Mouse (Mus musculus): ENCODE results near the gene Sfxn1. TPM values are rescaled to one million over a fixed set of nuclear protein-coding genes. Genes with fewer than 3 reads are reported as not detected.
A peak's percentile ranks its signal among the peaks of the same experiment; 100 is the strongest.

Sfxn1 gene
- total RNA-seq, 2 experiments from 2014 or later: 48.7 to 49.1 TPM

- DNase-seq (ENCODE audit: low spot score in 2 of 2): no peak
- Histone ChIP-seq H3K27ac (no peak overlapping the region), H3K4me3 (no peak overlapping the region)
- TF ChIP-seq CTCF (conservative IDR thresholded peaks at IDR 0.05): no peak
Measured at GRCm38 (mm10) chr13:54082946-54083345, 11.3 kb downstream of the Sfxn1 start.

- DNase-seq (ENCODE audit: low spot score in 2 of 2): no peak
- no peak for TF ChIP-seq CTCF (conservative IDR thresholded peaks at IDR 0.05)
- H3K27ac ChIP-seq: no peak overlapping the region
- no peak overlapping the region for H3K4me3 ChIP-seq
Measured at GRCm38 (mm10) chr13:54084178-54084577, 12.5 kb downstream of the Sfxn1 start.

DNA sequence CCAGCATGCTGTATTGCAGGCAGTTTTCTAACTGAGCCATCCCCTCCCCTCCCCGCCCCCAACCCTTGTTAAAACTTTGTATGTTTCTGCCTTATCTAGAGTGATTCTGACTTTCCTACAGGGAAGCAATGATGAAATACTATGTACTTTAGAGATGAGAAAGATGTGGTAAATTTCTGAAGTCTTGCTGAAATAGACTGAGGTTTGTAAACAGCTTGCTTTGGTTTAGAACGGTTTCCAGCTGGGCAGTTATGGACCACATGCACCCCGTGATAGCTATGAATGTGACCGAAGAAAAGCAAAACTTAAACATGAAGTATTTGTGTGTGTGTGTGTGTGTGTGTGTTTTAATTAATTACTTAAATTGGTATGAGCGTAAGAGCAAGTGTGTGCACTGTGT, 13.2 kb downstream of the Sfxn1 start:
- Histone ChIP-seq H3K27ac (no peak overlapping the region), H3K4me3 (no peak overlapping the region)
- no peak for DNase-seq (ENCODE audit: low spot score in 2 of 2)
- TF ChIP-seq CTCF (conservative IDR thresholded peaks at IDR 0.05): no peak

- no peak for TF ChIP-seq CTCF (conservative IDR thresholded peaks at IDR 0.05)
- no peak for DNase-seq (ENCODE audit: low spot score in 2 of 2)
- no peak overlapping the region for H3K4me3 ChIP-seq
- no peak overlapping the region for H3K27ac ChIP-seq
Measured at GRCm38 (mm10) chr13:54085266-54085665, 13.6 kb downstream of the Sfxn1 start.

GRCm38 (mm10) chr13:54091719-54092118, 20.1 kb downstream of the Sfxn1 start:
- no peak for DNase-seq (ENCODE audit: low spot score in 2 of 2)
- H3K27ac ChIP-seq: no peak overlapping the region

GRCm38 (mm10) chr13:54094349-54094748, 22.7 kb downstream of the Sfxn1 start:
- DNase-seq (ENCODE audit: low spot score in 2 of 2): no peak
- no peak overlapping the region for H3K27ac ChIP-seq
- no peak overlapping the region for H3K4me3 ChIP-seq
- no peak for TF ChIP-seq CTCF (conservative IDR thresholded peaks at IDR 0.05)

More at GRCm38 (mm10) chr13:54091719-54092118, 20.1 kb downstream of the Sfxn1 start:
- H3K4me3 ChIP-seq: no peak overlapping the region
- peak; percentile 61 for TF ChIP-seq CTCF (conservative IDR thresholded peaks at IDR 0.05)

- no peak for DNase-seq (ENCODE audit: low spot score in 2 of 2)
- Histone ChIP-seq H3K27ac (peak overlapping the region; percentile 32; the same call in 1 of the 2 replicates), H3K4me3 (no peak overlapping the region)
- no peak for TF ChIP-seq CTCF (conservative IDR thresholded peaks at IDR 0.05)
Measured at GRCm38 (mm10) chr13:54094963-54095362, 23.3 kb downstream of the Sfxn1 start.

DNA sequence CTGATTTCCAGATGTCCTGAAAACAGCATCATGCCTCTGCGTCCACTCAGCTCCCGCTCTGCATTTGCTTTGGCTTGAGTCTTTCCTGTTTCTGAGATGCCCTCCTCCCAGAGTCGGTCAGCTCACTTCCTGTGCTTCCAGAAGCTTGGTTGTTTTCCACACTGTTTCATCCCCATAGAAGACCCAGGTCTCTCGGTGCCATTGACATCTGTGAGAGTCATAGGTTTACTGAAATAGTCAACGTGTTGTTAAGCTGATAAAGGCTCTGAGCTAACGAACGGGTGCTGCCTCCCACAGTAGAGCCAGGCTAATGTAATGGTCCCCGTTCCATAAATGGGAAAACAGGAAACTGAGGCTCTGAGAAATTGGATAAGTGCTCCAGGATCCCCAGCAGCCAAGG, 24.1 kb downstream of the Sfxn1 start:
- no peak for DNase-seq (ENCODE audit: low spot score in 2 of 2)
- TF ChIP-seq CTCF (conservative IDR thresholded peaks at IDR 0.05): no peak
- Histone ChIP-seq H3K27ac (peak overlapping the region; percentile 32; the same call in 1 of the 2 replicates), H3K4me3 (no peak overlapping the region)

DNA sequence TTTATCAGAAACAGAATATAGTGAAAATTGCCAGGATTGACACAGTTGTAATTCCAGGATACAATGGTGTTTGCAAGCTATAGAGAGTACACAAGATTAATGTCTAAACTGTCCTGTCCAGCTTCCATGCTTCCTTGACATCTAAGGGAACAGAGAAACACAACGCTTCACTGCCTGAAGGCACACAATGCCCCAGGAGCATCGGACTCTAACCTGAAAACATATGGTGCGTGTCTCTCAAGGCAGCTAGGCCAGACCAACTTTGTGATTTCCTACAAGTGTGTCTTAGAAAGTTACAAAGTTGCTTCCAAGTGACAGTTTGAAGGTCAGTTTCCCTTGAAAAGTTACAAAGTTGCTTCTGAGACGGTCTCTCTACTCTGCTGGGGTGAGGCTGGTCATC, 25.6 kb downstream of the Sfxn1 start:
- Histone ChIP-seq H3K4me3 (no peak overlapping the region), H3K27ac (no peak overlapping the region)
- TF ChIP-seq CTCF (conservative IDR thresholded peaks at IDR 0.05): no peak
- no peak for DNase-seq (ENCODE audit: low spot score in 2 of 2)

DNA sequence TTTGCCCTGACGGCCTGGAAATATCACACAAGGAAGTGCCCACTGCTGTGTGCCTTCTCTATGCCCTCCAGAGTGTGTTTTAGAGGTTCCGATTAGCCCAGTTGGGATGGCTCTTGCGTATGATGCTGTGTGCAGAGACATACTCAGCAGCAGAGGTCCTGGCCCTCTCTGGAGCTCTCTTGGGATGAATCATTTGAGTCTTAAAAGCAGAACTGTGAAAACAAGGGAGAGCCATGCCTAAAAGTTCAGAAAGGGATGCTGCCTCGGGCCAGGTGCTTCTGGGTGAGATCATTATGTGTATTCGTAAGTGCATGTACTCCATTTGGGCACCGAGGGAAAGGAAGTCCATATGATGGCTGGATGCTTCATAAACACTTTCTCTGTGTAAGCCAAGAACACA, 26.1 kb downstream of the Sfxn1 start:
- H3K4me3 ChIP-seq: no peak overlapping the region
- DNase-seq (ENCODE audit: low spot score in 2 of 2): no peak
- no peak overlapping the region for H3K27ac ChIP-seq
- no peak for TF ChIP-seq CTCF (conservative IDR thresholded peaks at IDR 0.05)

- DNase-seq (ENCODE audit: low spot score in 2 of 2): peak; percentile 54 to 87
- H3K4me3 ChIP-seq: no peak overlapping the region
- peak overlapping the region; percentile 89 for H3K27ac ChIP-seq
- TF ChIP-seq CTCF (conservative IDR thresholded peaks at IDR 0.05): no peak
Measured at GRCm38 (mm10) chr13:54101031-54101820, 29.6 kb downstream of the Sfxn1 start.

GRCm38 (mm10) chr13:54102061-54102460, 30.4 kb downstream of the Sfxn1 start:
- Histone ChIP-seq H3K4me3 (no peak overlapping the region), H3K27ac (peak overlapping the region; percentile 89; the same call in 1 of the 2 replicates)
- DNase-seq (ENCODE audit: low spot score in 2 of 2): no peak
- TF ChIP-seq CTCF (conservative IDR thresholded peaks at IDR 0.05): no peak

DNA sequence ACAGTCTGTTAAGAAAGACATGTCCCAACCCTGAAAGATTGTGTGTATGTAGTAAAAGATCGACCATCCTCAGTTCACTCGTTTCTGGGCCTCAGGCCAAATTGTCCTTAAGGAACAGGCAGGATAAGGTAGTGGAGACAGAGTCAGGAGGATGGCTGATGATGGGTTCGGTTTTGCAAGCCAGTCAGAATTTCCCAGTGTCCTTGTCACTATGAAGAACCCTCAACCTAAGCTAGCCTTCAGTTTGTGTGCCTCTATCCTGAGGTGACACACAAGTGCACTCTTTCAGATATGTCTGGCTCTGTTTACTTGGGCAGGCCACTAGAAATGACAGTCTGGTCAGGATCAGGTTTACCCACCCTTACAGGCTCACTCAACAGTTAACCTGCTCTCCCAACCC, 31.6 kb downstream of the Sfxn1 start:
- DNase-seq (ENCODE audit: low spot score in 2 of 2): no peak

GRCm38 (mm10) chr13:54103866-54104265, 32.2 kb downstream of the Sfxn1 start:
- TF ChIP-seq CTCF (conservative IDR thresholded peaks at IDR 0.05): no peak

More for the DNA sequence above, 31.6 kb downstream of the Sfxn1 start:
- TF ChIP-seq CTCF (conservative IDR thresholded peaks at IDR 0.05): no peak
- H3K4me3 ChIP-seq: no peak overlapping the region
- no peak overlapping the region for H3K27ac ChIP-seq

More at GRCm38 (mm10) chr13:54103866-54104265, 32.2 kb downstream of the Sfxn1 start:
- no peak overlapping the region for H3K4me3 ChIP-seq
- DNase-seq (ENCODE audit: low spot score in 2 of 2): no peak
- no peak overlapping the region for H3K27ac ChIP-seq
